Mouse (Mus musculus) brain, embryonic 14.5 days (tissue): ENCODE data around the gene Gm48552.

Experiments used
- CTCF ChIP-seq: fragments of 200-500 bp; IDR thresholded peaks from 2 replicates; pipeline ENCODE4 v1.5.1; 2012; ENCODE audit warnings: inconsistent platforms, mild to moderate bottlenecking, moderate library complexity, borderline replicate concordance; ENCODE audit not compliant: insufficient read depth, insufficient read length; ENCODE audit errors: extremely low read depth
- POLR2A ChIP-seq: fragments of 200-500 bp; IDR thresholded peaks from 2 replicates; pipeline ENCODE4 v1.6.1; 2012; ENCODE audit warnings: mild to moderate bottlenecking, inconsistent platforms, borderline replicate concordance; ENCODE audit not compliant: poor library complexity, insufficient read depth, insufficient read length, severe bottlenecking; ENCODE audit errors: extremely low read depth

- TF ChIP-seq POLR2A (no peak), CTCF (no peak)
Measured at GRCm38 (mm10) chr10:81432868-81433262, 44.1 kb downstream of the Gm48552 start.
